Mouse (Mus musculus): ENCODE results near the gene Ppp1r37.

The Ppp1r37 gene

DNA sequence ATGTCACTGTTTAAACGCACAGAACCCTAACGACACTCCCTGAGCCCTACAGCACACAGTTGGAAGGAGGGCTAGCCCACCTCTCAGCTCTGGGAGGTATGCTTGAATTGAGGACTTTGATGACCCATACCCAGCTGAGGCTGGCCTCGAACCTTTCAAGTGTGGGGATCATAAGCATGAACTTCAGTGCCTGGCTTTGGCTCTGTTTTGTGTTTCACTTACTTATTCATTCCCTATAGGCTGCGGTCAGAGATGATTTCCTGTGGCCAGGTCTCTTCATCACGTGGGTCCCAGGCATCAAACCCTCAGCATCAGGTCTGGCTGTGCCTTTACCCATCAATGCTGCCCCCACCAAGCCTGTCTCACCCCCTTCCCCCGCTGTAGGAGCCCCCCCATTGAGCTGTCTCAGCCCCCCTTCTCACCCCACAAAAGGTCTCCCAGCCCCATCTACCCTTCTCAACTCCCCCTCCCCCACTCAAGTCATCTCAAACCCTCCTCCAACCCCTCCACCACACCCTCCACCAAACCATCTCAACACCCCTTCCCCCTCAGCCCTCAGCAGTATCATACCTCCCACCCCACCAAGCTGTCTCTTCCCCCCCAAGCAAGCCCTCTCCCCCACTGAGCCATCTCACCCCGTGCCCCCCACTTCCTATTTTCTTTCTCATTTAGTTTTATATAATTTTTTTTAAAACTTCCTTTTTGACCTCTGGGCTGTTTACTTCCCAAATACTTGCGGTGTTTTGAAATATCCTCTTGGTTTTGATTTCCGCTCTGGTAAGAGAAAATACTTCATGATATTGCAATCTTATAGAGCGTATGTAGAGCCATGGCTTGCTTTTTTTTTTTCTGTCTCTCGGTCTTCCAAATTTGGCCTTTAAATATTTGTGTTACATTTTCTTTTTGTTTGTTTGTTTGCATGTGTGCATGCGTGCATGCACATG lies 62.2 kb downstream of the Ppp1r37 start:
- DNase-seq (ENCODE audit: low spot score in 2 of 2): no peak

DNA sequence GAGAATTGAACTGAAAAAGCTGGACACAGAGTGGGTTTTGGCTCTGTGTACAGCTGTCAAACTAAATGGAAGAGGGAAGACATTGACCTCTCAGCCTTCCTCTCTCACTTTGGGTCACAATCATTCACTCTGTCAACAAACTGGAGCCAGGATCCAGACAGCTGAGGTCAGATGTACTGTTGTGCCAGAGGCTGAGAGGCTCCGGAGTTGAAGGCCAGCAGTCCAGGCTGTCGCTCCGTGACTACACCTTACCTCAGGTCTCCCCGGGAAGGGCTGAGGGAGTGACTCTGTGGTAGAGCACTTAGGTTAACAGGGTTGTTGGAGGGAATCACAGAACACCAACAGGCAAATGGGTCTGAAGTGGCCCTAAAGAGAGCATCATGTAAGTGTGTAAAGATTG lies 64.5 kb downstream of the Ppp1r37 start:
- DNase-seq (ENCODE audit: low spot score in 2 of 2): no peak

DNA sequence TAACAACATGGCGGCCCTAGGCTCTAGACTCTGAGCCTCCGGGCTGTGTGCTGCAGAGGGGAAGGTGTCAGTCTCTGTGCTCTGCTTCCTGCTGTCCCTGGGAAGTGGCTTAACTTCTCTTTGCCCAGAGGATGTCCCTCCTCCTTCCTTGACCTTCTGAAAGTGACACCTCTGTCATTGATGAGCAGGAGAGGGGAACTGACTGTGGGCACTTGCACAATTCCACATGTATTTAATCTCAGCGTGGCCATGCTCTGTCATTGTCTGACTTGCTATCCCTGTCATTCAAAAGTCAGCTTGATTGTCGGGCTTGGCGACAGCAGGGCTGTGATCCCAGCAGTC lies 66.7 kb downstream of the Ppp1r37 start:
- DNase-seq (ENCODE audit: low spot score in 2 of 2): no peak

DNA sequence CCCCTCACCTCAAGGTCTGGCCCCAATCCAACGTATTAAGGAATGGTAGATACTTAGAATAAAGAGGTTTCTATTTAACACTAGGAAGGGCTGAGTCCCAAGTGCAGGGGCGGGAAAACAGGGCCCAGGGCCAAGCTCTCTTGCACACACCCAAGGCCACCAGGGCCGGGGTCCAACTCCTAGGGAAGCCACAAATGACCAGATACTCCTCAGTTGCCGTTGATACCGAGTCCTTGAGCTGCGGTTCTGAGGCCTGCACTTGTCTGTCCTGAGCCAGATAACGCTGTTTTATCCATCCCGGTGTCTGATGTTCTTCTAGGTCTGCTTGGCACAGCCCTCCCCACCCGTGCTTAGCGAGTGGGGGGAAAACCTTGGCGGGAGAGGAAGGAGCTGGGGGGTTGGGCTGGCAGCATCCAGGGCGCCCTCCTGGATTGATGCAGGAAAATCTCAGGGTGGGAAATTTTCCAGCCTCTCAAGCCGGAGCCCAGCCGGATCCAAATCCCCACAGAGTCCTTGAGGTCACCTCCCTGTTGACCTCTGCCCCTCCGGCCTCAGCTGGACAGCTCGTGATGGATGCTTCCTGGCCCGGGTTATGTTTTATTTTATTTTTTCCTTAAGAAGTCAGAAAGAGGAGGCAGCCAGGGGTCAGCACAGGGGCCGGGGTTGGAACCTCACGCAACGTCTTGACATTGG lies 67.2 kb downstream of the Ppp1r37 start:
- no peak for DNase-seq (ENCODE audit: low spot score in 2 of 2)

DNA sequence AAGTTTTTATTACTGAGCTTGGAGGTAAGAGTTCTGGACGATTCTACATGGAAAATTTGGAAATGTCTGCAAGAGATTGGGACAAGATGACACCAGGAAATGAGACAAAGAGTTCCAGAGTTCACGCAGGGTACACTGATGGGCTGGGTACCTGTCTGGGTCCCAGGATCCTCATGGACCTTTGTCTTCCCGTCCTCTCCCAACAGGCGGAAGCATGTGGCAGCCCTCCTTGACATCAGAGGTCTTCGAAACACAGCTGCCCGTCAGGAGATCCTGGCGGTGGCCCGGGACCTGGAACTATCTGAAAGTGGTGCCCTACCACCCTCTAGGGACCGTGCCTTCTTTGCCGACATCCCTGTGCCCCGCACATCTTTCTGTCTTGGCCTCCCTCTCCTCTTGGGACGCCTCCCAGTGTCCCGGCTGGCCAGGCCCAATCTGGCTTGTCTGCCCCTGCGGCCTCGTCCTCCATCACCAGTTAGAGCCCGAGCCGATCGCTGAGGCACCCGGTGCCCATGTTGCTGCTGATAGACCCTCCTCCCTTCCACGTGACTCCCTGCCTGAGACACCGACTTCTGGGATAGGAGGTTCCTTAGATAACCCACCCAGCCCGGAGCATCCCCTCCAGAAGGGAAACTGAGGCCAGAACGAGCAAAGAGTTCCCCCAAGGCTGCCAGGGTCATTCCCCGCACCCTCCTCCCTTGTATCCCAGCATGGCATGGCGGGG lies 68.0 kb downstream of the Ppp1r37 start:
- no peak for DNase-seq (ENCODE audit: low spot score in 2 of 2)

DNA sequence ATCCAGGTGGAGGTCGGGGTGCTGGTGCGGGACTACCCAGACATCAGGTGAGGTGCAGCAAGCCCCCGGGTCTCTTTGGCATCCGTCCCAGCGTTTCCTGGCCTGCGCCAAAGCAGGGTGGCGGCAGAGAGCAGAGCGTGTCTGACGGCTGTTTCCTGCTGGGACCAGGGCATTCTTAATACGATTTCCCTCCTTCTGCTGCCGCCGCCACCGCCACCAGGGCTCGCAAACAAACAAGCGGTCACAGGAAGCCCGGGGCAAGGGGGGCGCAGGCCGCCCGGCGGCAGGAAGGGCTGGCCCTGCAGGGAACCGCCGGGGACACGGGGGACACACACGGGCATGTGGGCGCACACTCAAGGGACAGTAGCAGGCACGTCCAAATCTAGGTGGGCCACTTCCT lies 71.1 kb downstream of the Ppp1r37 start:
- no peak for DNase-seq (ENCODE audit: low spot score in 2 of 2)

DNA sequence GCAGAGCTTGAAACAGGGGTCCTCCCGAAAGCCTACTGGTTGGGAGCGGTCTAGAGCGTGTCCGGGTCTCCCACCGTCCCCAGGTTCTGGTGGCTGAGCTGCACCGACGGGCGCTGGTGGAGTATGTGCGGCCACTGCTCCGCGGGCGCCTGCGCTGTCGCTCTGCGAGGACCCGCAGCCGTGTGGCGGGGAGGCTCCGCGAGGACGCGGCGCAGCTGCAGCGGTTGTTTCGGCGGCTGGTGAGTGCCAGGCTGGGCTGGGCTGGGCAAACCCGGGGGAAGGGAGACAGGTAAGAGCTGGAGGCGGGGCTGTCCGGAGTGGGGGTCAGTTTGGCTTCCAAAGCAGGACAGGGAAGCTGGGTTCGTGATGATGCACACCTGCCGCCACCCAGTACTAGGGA lies 73.4 kb downstream of the Ppp1r37 start:
- no peak for DNase-seq (ENCODE audit: low spot score in 2 of 2)

DNA sequence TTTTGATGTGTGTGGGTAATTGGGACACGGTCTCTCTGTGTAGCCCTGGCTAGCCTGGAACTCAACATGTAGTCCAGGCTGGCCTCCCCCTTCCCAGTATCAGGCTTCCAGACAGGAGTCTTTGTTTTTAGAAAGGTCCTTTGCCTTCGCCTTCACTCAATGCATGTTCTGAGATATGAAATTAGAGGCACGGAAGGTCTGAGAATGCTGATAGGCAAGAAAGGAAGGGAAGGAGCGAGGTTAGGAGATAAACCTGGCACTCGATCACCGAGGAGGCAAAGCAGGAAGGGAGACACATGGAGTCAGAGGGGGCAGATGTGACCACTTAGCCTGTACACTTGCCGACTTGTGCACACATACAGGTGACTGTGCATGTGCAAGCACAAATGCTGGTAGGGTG lies 76.3 kb downstream of the Ppp1r37 start:
- DNase-seq (ENCODE audit: low spot score in 2 of 2): no peak

DNA sequence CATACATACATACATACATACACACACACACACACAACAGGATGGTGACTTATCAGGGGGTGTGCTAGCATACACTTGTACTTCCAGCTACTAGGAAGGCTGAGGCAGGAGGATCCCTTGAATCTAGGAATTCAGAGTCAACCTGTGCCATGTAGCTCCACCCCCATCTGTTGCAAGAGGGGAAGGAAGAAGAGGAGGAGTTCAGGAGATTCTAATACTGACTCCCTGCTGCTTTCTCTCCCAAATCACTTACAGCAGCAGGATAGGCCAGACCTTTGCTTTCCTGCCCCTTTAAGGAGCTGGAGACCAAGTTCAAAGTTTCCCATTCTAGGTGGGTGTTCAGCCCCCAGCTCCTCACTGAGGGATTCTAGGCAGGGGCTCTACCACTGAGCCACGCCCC lies 77.4 kb downstream of the Ppp1r37 start:
- DNase-seq (ENCODE audit: low spot score in 2 of 2): no peak

DNA sequence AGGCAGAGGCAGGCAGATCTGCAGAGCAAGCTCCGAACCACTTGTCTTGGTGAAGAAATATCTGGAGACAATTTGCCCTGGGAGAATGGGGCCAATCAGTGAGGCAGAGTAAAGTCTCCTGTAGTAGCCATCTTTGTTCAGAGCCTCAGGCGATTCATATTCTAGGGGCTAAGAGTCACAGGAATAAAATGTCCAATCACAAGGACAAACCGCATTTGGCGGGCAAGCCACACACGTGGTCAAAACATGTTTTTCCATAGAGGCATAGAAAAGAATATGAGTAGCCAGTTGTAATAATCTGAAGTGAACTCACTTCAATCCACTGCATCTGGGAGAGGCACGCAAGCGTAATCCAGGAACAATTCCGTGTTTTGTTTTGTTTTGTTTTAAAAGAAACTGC lies 79.6 kb downstream of the Ppp1r37 start:
- DNase-seq (ENCODE audit: low spot score in 2 of 2): no peak

Measured in frontal cortex, postnatal 25 days (tissue).